Mouse (Mus musculus): ENCODE results near the gene Mcm2. TPM values are rescaled to one million over a fixed set of nuclear protein-coding genes. Genes with fewer than 3 reads are reported as not detected.

Mcm2 gene
- total and polyA plus RNA-seq, 2 experiments from 2014 or later, result 25.2 to 38.8 TPM

GRCm38 (mm10) chr6:88881334-88881733 is 17.2 kb downstream of the Mcm2 start:
- peaks cover 48% of the 10 kb centered on the region for H3K36me3 ChIP-seq (replicated peaks; ENCODE audit: control insufficient read depth, insufficient read depth, low read length)
- no peaks in the 10 kb centered on the region for H3K27me3 ChIP-seq (ENCODE audit: control insufficient read depth, insufficient read depth, low read length)
- TF ChIP-seq EP300 (IDR thresholded peaks at IDR 0.05; ENCODE audit: low read depth), result no peak
- no peak overlapping the region for H3K4me2 ChIP-seq (ENCODE audit: low read depth, low read length)
- DNase-seq (ENCODE audit: low spot score), result no peak
- no peaks in the 10 kb centered on the region for H3K4me1 ChIP-seq (ENCODE audit: control insufficient read depth, insufficient read depth)
- H3K4me3 ChIP-seq (ENCODE audit: low read depth, low read length), result no peak overlapping the region
- 85% methylated on average over 7 of the region's 7 CpGs for WGBS
- no peak for ATAC-seq (ENCODE audit: insufficient read depth, low read depth)
- H3K9me3 ChIP-seq (replicated peaks; ENCODE audit: control insufficient read depth, low read length), result no peaks in the 10 kb centered on the region
- no peak overlapping the region for H3K27ac ChIP-seq (ENCODE audit: low read depth)
- H3K9ac ChIP-seq (replicated peaks; ENCODE audit: low read depth, low read length), result no peak overlapping the region

- DNase-seq (ENCODE audit: low spot score), result no peak
- TF ChIP-seq EP300 (IDR thresholded peaks at IDR 0.05; ENCODE audit: low read depth), result no peak
- TF ChIP-seq CTCF (IDR thresholded peaks at IDR 0.05; ENCODE audit: low read depth), result peak; percentile 16; the same call in 1 of the 2 replicates
- Histone ChIP-seq H3K4me3 (ENCODE audit: low read depth, low read length) (no peak overlapping the region), H3K27ac (ENCODE audit: low read depth) (no peak overlapping the region), H3K36me3 (replicated peaks; ENCODE audit: control insufficient read depth, insufficient read depth, low read length) (peaks cover 30% of the 10 kb centered on the region), H3K4me2 (ENCODE audit: low read depth, low read length) (no peak overlapping the region), H3K9ac (replicated peaks; ENCODE audit: low read depth, low read length) (no peak overlapping the region), H3K4me1 (ENCODE audit: control insufficient read depth, insufficient read depth) (peaks cover under 1% of the 10 kb centered on the region), H3K9me3 (replicated peaks; ENCODE audit: control insufficient read depth, low read length) (no peaks in the 10 kb centered on the region), H3K27me3 (ENCODE audit: control insufficient read depth, insufficient read depth, low read length) (peaks cover 12% of the 10 kb centered on the region)
- ATAC-seq (ENCODE audit: insufficient read depth, low read depth), result no peak
- 65% methylated on average over 4 of the region's 4 CpGs for WGBS
These were observed 19.1 kb downstream of the Mcm2 start for GRCm38 (mm10) chr6:88879471-88879870.

GRCm38 (mm10) chr6:88874868-88875508 is 23.6 kb downstream of the Mcm2 start, which contains the start of gene Podxl2:
Podxl2 (minus strand) TSS chr6:88875044.
- Histone ChIP-seq H3K4me2 (ENCODE audit: low read depth, low read length) (peak within 1 kb of the TSS; percentile 98), H3K4me3 (ENCODE audit: low read depth, low read length) (peak within 1 kb of the TSS; percentile 73), H3K36me3 (replicated peaks; ENCODE audit: control insufficient read depth, insufficient read depth, low read length) (no peaks in the 10 kb centered on the region), H3K9ac (replicated peaks; ENCODE audit: low read depth, low read length) (peak within 1 kb of the TSS; percentile 89), H3K27ac (ENCODE audit: low read depth) (0 out of 2 replicates have a peak within 1 kb of the TSS, but pooled peaks have one; percentile 38), H3K27me3 (ENCODE audit: control insufficient read depth, insufficient read depth, low read length) (peaks cover 20% of the 10 kb centered on the region), H3K9me3 (replicated peaks; ENCODE audit: control insufficient read depth, low read length) (no peaks in the 10 kb centered on the region), H3K4me1 (ENCODE audit: control insufficient read depth, insufficient read depth) (peaks cover 5% of the 10 kb centered on the region)
- TF ChIP-seq EP300 (IDR thresholded peaks at IDR 0.05; ENCODE audit: low read depth) (no peak), CTCF (IDR thresholded peaks at IDR 0.05; ENCODE audit: low read depth) (no peak)
- ATAC-seq (ENCODE audit: insufficient read depth, low read depth), result peak; percentile 81
- 7% methylated on average over 56 of the region's 63 CpGs for WGBS
- DNase-seq (ENCODE audit: low spot score), result peak; percentile 66

GRCm38 (mm10) chr6:88873965-88874867 is 24.4 kb downstream of the Mcm2 start:
- H3K36me3 ChIP-seq (replicated peaks; ENCODE audit: control insufficient read depth, insufficient read depth, low read length), result no peaks in the 10 kb centered on the region
- H3K27me3 ChIP-seq (ENCODE audit: control insufficient read depth, insufficient read depth, low read length), result peaks cover 20% of the 10 kb centered on the region
- peaks cover 5% of the 10 kb centered on the region for H3K4me1 ChIP-seq (ENCODE audit: control insufficient read depth, insufficient read depth)
- H3K4me2 ChIP-seq (ENCODE audit: low read depth, low read length), result peak overlapping the region; percentile 98
- peak; percentile 48 for ATAC-seq (ENCODE audit: insufficient read depth, low read depth)
- 4% methylated on average over 71 of the region's 74 CpGs for WGBS
- DNase-seq (ENCODE audit: low spot score), result peak; percentile 26
- H3K27ac ChIP-seq (ENCODE audit: low read depth), result 0 out of 2 replicates have a peak overlapping the region, but pooled peaks have one; percentile 38
- H3K9me3 ChIP-seq (replicated peaks; ENCODE audit: control insufficient read depth, low read length), result no peaks in the 10 kb centered on the region
- H3K4me3 ChIP-seq (ENCODE audit: low read depth, low read length), result peak overlapping the region; percentile 73
- H3K9ac ChIP-seq (replicated peaks; ENCODE audit: low read depth, low read length), result peak overlapping the region; percentile 89
- TF ChIP-seq CTCF (IDR thresholded peaks at IDR 0.05; ENCODE audit: low read depth), result no peak
- TF ChIP-seq EP300 (IDR thresholded peaks at IDR 0.05; ENCODE audit: low read depth), result no peak

- H3K27me3 ChIP-seq (ENCODE audit: control insufficient read depth, insufficient read depth, low read length), result peaks cover 20% of the 10 kb centered on the region
- H3K9me3 ChIP-seq (replicated peaks; ENCODE audit: control insufficient read depth, low read length), result no peaks in the 10 kb centered on the region
- 43% methylated on average over 7 of the region's 7 CpGs for WGBS
- H3K4me2 ChIP-seq (ENCODE audit: low read depth, low read length), result no peak overlapping the region
- TF ChIP-seq CTCF (IDR thresholded peaks at IDR 0.05; ENCODE audit: low read depth) (no peak), EP300 (IDR thresholded peaks at IDR 0.05; ENCODE audit: low read depth) (no peak)
- no peak for ATAC-seq (ENCODE audit: insufficient read depth, low read depth)
- no peak for DNase-seq (ENCODE audit: low spot score)
- H3K36me3 ChIP-seq (replicated peaks; ENCODE audit: control insufficient read depth, insufficient read depth, low read length), result no peaks in the 10 kb centered on the region
- H3K9ac ChIP-seq (replicated peaks; ENCODE audit: low read depth, low read length), result no peak overlapping the region
- peaks cover 5% of the 10 kb centered on the region for H3K4me1 ChIP-seq (ENCODE audit: control insufficient read depth, insufficient read depth)
- H3K27ac ChIP-seq (ENCODE audit: low read depth), result no peak overlapping the region
- no peak overlapping the region for H3K4me3 ChIP-seq (ENCODE audit: low read depth, low read length)
These were observed 25.8 kb downstream of the Mcm2 start for GRCm38 (mm10) chr6:88872811-88873210.

All from heart, postnatal 0 days (tissue).